Mouse (Mus musculus) myocyte (in vitro differentiated cells): ENCODE data around the gene Npr2.

Experiments
- MAX ChIP-seq: IDR thresholded peaks from one replicate; pipeline ENCODE4 v1.6.1; 2011; ENCODE audit warnings: low read depth, mild to moderate bottlenecking, control low read depth
- POLR2A ChIP-seq: IDR thresholded peaks from one replicate; pipeline ENCODE4 v1.6.1; 2011; ENCODE audit warnings: low read depth, mild to moderate bottlenecking, control low read depth, moderate library complexity; ENCODE audit not compliant: insufficient read length

DNA sequence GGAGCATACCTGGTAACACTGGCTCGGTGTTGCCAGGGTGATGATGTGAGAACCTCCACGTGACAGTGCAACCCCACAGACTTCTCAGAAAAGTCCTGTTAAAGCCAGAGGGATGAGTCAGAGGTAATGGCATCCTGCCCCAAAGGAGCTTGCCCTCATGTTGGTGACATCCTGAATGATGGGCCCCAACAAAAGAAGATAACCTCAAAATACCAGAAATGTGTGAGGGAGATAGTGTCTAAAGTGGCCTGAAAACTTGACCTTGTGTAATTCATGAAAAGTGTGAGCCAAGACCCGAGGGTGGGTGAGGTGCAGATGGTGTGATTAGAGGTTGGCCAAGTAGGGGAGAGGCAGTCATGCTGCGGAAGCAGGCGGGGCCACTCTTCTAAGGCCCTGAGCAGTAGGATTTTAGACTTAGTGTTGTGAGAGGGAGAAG is 62.1 kb downstream of the Npr2 start:
- TF ChIP-seq POLR2A (no peak), MAX (no peak)
